Mouse (Mus musculus) liver, embryonic 16.5 days (tissue): Measurements from ENCODE around the gene Rnf11. TPM values are rescaled to one million over a fixed set of nuclear protein-coding genes. Genes with fewer than 3 reads are reported as not detected.

Experiments used
- ATAC-seq: fragments of 200-750 bp; cut with Nextera tagmentation; 2 replicates; pipeline ENCODE4 v1.8.0; 2017; ENCODE audit warnings: low read depth, mild to moderate bottlenecking, moderate number of reproducible peaks, moderate library complexity
- H3K27ac ChIP-seq: fragments of 300-500 bp; sonication (generic); 2 replicates; pipeline ENCODE4 v1.5.1; 2014; ENCODE audit warnings: mild to moderate bottlenecking, low read length
- H3K27me3 ChIP-seq: fragments of 300-500 bp; sonication (generic); 2 replicates; pipeline ENCODE4 v1.6.1; 2014; ENCODE audit warnings: low read depth, low read length, mixed read lengths; ENCODE audit not compliant: control insufficient read depth, insufficient read depth
- H3K36me3 ChIP-seq: fragments of 300-500 bp; sonication (generic); 2 replicates; pipeline ENCODE4 v1.6.1; 2014; ENCODE audit warnings: mild to moderate bottlenecking; ENCODE audit not compliant: control insufficient read depth, insufficient read depth
- H3K4me1 ChIP-seq: fragments of 300-500 bp; sonication (generic); 2 replicates; pipeline ENCODE4 v1.6.1; 2014; ENCODE audit warnings: low read depth, low read length, mixed read lengths; ENCODE audit not compliant: control insufficient read depth
- H3K4me2 ChIP-seq: fragments of 300-500 bp; sonication (generic); 2 replicates; pipeline ENCODE4 v1.6.1; 2014; ENCODE audit warnings: low read depth, low read length, mixed read lengths
- H3K4me3 ChIP-seq: fragments of 300-500 bp; sonication (generic); 2 replicates; pipeline ENCODE4 v1.5.1; 2014; ENCODE audit warnings: low read depth, mild to moderate bottlenecking, low read length
- H3K9ac ChIP-seq: fragments of 300-500 bp; sonication (generic); 2 replicates; pipeline ENCODE4 v1.6.1; 2014; ENCODE audit warnings: low read depth, low read length
- H3K9me3 ChIP-seq: fragments of 300-500 bp; sonication (generic); replicated peaks from 2 replicates; pipeline ENCODE4 v1.6.1; 2016; ENCODE audit warnings: low read length; ENCODE audit not compliant: control insufficient read depth
- WGBS: fragments of 180-500 bp; shearing (Covaris S2); extraction: QIAGEN DNeasy Blood & Tissue Kit; methylation state at CpG from one replicate; pipeline ENCODE4 v1.1.7; 2014; ENCODE audit not compliant: insufficient replicate concordance; 5-methylcytosine and 5-hydroxymethylcytosine counted together
- polyA plus RNA-seq: library from polyadenylated mRNA; unstranded; fragments of >200 nt; fragmentation: Nextera tagmentation; extraction: Ambion mirVana; gene quantifications from 2 replicates; pipeline ENCODE4 v1.2.1, GENCODE M21; 2015

Rnf11 gene
- polyA plus RNA-seq, 1 experiment from 2014 or later, result 29.3 TPM

DNA sequence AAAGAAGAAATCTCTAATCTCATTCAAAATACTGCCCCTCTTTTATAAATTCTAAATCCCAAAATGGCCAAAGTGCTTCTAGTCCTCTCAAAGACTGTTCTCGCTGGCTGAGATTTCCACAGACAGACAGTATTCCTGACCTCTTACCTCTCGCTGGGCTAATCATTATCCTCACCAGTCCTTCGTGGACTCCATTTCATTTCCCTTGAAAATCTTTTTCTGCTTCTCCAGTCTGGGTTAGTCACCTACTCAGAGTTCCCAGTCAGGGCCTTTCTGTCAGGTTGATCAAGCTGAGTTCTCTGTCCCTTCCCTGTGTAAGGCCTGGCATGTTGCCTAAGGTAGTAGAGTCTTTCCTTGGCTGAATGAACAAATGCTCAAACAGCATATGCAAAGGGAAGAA is 7.1 kb downstream of the Rnf11 start:
- Histone ChIP-seq H3K36me3 (peaks cover 4% of the 10 kb centered on the region), H3K9me3 (no peaks in the 10 kb centered on the region), H3K9ac (no peak overlapping the region), H3K4me3 (no peak overlapping the region), H3K27ac (no peak overlapping the region), H3K4me1 (peaks cover 13% of the 10 kb centered on the region), H3K4me2 (no peak overlapping the region), H3K27me3 (no peaks in the 10 kb centered on the region)
- WGBS, result 71% methylated on average over 3 of the region's 3 CpGs
- ATAC-seq, result no peak

- Histone ChIP-seq H3K9ac (peak overlapping the region; percentile 100), H3K27ac (peak overlapping the region; percentile 97), H3K4me1 (peaks cover 20% of the 10 kb centered on the region), H3K9me3 (no peaks in the 10 kb centered on the region), H3K27me3 (no peaks in the 10 kb centered on the region), H3K4me2 (peak overlapping the region; percentile 95), H3K4me3 (peak overlapping the region; percentile 97), H3K36me3 (peaks cover 9% of the 10 kb centered on the region)
- peak; percentile 97 for ATAC-seq
- under 1% methylated on average over 37 of the region's 39 CpGs for WGBS
Measured at GRCm38 (mm10) chr4:109476554-109477014, 7.9 kb downstream of the Rnf11 start.

GRCm38 (mm10) chr4:109475577-109476553 is 8.7 kb downstream of the Rnf11 start:
- H3K4me1 ChIP-seq, result peaks cover 21% of the 10 kb centered on the region
- H3K4me3 ChIP-seq, result peak overlapping the region; percentile 97
- H3K9ac ChIP-seq, result peak overlapping the region; percentile 100
- H3K36me3 ChIP-seq, result peaks cover 9% of the 10 kb centered on the region
- peak overlapping the region; percentile 97 for H3K27ac ChIP-seq
- under 1% methylated on average over 56 of the region's 68 CpGs for WGBS
- ATAC-seq, result peak; percentile 74
- peak overlapping the region; percentile 95 for H3K4me2 ChIP-seq
- H3K9me3 ChIP-seq, result no peaks in the 10 kb centered on the region
- H3K27me3 ChIP-seq, result no peaks in the 10 kb centered on the region

DNA sequence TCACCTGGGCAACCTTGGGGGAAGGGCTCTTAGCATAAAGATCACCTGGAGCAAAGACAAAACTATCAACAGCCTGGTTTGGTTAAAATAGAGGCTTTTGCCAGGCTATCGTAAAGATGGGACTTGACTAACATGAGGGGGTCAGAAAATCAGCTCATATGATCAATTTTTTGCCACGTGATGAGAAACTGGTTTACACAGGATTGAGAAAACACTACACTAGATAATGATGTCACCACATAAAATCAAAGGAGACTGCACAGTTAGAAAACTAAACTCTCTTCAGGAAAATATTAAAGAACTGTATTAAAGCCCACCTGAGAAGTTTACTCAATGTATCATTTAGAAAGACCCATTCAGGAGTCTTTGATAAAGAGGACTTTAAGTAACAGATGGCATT is 9.4 kb downstream of the Rnf11 start:
- Histone ChIP-seq H3K27me3 (no peaks in the 10 kb centered on the region), H3K4me2 (peak overlapping the region; percentile 95), H3K4me3 (peak overlapping the region; percentile 97), H3K9ac (peak overlapping the region; percentile 100), H3K27ac (peak overlapping the region; percentile 4; the same call in 1 of the 2 replicates), H3K36me3 (peaks cover 9% of the 10 kb centered on the region), H3K4me1 (peaks cover 24% of the 10 kb centered on the region), H3K9me3 (no peaks in the 10 kb centered on the region)
- 41% methylated on average over 2 of the region's 2 CpGs for WGBS
- no peak for ATAC-seq

GRCm38 (mm10) chr4:109472566-109472965 is 12.0 kb downstream of the Rnf11 start:
- no peak overlapping the region for H3K4me2 ChIP-seq
- peak overlapping the region; percentile 35; the same call in 1 of the 2 replicates for H3K27ac ChIP-seq
- no peak overlapping the region for H3K9ac ChIP-seq
- WGBS, result 83% methylated on average over 3 of the region's 3 CpGs
- peaks cover 9% of the 10 kb centered on the region for H3K36me3 ChIP-seq
- no peak overlapping the region for H3K4me3 ChIP-seq
- peaks cover 36% of the 10 kb centered on the region for H3K4me1 ChIP-seq
- H3K9me3 ChIP-seq, result no peaks in the 10 kb centered on the region
- no peaks in the 10 kb centered on the region for H3K27me3 ChIP-seq
- ATAC-seq, result no peak

DNA sequence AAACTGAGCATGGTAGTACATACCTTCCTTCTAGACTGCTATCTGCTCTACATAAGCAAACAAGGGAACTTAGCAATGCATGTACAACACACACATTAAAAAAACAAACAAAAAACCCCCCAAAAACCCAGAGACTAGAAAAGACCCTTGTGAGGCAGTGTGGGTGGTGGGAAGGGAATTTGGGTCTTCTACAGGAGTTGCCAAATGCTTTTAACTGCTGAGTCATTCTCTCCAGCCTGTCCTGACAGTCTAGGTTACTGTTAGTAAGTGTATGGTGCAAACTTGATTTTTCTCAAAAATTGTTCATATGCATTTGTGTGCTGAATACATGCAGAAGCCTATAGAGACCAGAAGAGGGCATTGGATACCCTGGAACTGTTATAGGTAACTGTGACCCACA is 12.9 kb downstream of the Rnf11 start:
- no peaks in the 10 kb centered on the region for H3K27me3 ChIP-seq
- peak overlapping the region; percentile 20 for H3K27ac ChIP-seq
- H3K9ac ChIP-seq, result no peak overlapping the region
- H3K36me3 ChIP-seq, result peaks cover 9% of the 10 kb centered on the region
- H3K4me3 ChIP-seq, result no peak overlapping the region
- no peaks in the 10 kb centered on the region for H3K9me3 ChIP-seq
- ATAC-seq, result no peak
- H3K4me2 ChIP-seq, result 0 out of 2 replicates have a peak overlapping the region, but pooled peaks have one; percentile 21
- H3K4me1 ChIP-seq, result peaks cover 38% of the 10 kb centered on the region

DNA sequence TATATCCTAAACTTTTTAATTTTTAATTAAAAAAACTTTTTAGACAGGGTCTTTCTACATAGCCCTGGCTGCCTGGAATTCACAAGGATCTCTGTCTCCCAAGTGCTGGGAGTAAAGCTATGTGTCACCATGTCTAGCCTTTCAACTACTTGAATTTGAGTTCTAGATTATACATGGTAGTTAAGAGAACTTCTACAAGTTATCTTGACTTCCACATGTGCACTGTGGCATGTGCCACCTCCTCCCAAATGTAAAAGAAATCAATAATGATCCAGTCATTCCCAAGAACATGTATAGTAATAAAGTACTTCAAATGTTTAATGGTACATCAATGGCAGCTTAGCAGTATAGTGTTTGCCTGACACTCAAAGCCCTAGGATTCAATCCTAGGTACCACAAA is 16.8 kb downstream of the Rnf11 start:
- peak overlapping the region; percentile 35 for H3K4me2 ChIP-seq
- H3K4me1 ChIP-seq, result peaks cover 42% of the 10 kb centered on the region
- H3K36me3 ChIP-seq, result peaks cover 8% of the 10 kb centered on the region
- ATAC-seq, result peak; percentile 89
- H3K27ac ChIP-seq, result peak overlapping the region; percentile 56; the same call in 1 of the 2 replicates
- no peak overlapping the region for H3K4me3 ChIP-seq
- no peak overlapping the region for H3K9ac ChIP-seq
- H3K9me3 ChIP-seq, result no peaks in the 10 kb centered on the region
- H3K27me3 ChIP-seq, result no peaks in the 10 kb centered on the region

GRCm38 (mm10) chr4:109463892-109464291 is 20.6 kb downstream of the Rnf11 start:
- H3K9me3 ChIP-seq, result no peaks in the 10 kb centered on the region
- no peak overlapping the region for H3K4me2 ChIP-seq
- no peak overlapping the region for H3K4me3 ChIP-seq
- H3K27me3 ChIP-seq, result no peaks in the 10 kb centered on the region
- no peaks in the 10 kb centered on the region for H3K36me3 ChIP-seq
- ATAC-seq, result no peak
- H3K4me1 ChIP-seq, result peaks cover 27% of the 10 kb centered on the region
- H3K9ac ChIP-seq, result no peak overlapping the region
- no peak overlapping the region for H3K27ac ChIP-seq
